Mouse (Mus musculus) liver, adult (tissue): ENCODE results near the gene Zfand2b.
A peak's percentile ranks its signal among the peaks of the same experiment; 100 is the strongest.

Experiments used
- GATA4 ChIP-seq: IDR thresholded peaks from 2 replicates; pipeline ENCODE4 v1.6.1; 2014; ENCODE audit warnings: mild to moderate bottlenecking, low read length; ENCODE audit not compliant: insufficient replicate concordance

Gene Zfand2b

DNA sequence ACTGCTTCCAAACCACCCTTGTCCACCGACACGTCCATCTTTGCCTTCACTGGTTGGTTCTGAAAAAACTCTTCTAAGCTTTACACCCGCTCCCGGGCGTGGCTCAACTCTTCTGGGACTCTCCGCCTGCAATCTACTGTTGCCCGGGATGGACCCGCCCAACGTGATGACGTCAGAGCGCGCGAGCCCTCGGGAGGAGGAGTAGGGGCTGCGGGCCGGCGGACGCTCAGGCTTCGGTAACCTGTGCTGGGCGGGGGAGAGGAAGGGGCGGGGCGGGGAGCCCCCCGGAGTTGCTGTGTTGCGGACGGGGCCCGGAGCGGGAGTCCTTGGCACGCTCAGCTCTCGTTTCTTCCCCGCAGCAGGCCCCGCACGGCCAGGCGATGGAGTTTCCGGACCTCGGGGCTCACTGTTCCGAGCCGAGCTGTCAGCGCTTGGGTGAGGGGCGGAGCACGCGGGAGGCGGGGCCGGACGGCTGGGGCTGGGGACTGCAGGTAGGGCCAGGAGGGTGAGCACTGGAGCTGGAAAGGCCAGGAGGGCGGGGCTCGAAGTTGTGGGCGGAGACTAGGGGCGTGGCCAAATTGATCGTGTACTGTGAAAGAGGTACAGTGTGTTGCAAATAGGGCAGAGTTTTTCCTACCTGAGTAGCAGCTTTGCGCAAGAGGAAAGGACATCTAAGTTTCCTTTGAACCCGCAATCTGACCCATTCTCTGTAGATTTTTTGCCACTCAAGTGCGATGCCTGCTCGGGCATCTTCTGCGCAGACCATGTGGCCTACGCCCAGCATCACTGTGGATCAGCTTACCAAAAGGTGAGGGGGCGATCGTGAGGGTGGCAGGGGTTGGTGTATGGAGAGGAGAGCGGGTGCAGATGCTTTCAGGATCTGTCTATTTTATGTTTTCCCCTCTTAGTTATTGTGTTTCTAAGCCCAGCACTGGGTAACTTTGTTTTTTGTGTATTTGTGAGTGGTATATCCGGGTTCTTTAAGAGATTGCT is at the start of gene Zfand2b:
Zfand2b (plus strand) TSS at position 175 of the 993 bp plus-strand sequence.
- no peak for TF ChIP-seq GATA4

DNA sequence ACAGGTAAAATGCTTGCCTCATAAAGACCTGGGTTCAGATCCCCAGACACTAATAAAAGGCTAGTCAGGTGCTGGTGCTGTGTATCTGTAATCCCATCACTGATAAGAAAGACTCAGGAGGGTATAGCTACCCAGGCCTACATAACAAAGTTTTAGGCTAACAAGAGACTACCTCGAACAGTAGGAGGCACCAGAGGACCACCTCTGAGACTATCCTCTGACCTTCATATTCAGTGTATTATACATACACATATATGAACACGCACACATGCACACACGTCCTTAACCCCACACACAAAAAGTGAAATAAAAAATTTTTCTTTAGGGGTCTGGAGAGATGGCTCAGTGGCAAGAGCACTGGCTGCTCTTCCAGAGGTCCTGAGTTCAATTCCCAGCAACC is 46.2 kb upstream of the Zfand2b start:
- TF ChIP-seq GATA4: no peak

DNA sequence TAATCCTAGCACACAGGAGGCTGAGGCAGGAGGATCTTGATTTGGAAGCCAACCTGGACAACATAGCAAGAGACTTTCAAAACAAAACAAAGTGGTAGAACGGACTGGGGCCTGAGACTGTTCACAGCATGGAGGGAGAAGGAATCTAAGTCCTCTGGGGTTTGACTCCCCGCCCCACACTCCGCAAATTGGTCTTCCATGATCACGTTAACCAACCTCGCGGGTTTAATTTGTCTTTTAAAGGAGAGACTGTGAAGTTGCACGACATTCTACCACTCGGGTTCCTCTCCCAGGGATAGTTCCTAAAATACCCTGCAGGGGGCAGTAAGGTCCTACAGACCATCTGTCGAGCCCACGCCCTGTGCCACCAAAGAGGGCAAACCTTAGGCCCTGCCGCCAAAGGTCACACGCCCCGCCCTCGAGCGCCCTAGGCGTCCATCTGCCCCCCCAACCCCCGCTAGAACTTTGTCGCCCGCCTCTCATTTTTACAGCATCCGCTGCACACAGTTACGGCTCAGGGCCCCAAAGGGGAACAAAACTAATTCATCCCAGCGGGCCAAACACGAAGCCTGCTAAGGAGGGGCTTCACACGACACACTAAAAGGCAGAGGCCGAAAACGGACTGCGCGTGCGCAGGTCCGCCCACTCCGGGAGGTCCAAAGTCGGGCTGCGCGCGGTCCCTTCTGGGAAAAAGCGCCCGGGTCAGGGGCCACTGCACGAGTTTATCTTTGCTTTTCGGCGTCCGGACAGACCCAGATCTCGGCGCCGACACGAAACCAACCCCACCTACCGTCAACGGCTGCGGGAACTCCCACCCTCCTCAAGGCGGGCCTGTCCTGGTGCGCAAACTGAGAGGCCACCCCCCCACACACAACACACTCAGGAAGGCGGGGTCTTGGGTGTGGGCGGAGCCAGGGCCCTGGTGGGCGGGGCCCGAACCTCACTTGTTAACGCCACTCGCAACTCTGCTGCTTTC is 43.8 kb upstream of the Zfand2b start, which contains the start of gene Nhej1:
Nhej1 (minus strand) TSS at position 855 of the 976 bp plus-strand sequence.
- TF ChIP-seq GATA4: peak; percentile 80; the same call in 1 of the 2 replicates

DNA sequence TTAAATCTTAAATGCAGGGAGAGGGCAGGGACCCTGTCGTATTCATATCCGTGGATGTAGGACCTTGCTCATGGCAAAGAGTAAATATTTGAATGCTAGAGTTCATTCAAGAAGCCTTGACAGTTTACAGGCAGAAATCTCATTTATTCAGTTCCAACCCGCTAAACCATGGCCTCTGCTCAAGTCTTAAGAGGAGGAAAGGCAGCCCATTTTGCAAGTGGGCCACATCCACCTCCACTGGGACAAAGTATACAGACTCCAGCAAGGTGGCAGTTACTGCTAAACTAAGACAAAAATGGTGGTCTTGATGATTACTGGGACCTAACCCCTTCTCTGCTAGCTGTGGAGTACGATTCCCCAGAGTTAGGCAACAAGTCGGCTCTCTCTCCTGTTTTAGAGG is 43.0 kb upstream of the Zfand2b start:
- TF ChIP-seq GATA4: no peak

DNA sequence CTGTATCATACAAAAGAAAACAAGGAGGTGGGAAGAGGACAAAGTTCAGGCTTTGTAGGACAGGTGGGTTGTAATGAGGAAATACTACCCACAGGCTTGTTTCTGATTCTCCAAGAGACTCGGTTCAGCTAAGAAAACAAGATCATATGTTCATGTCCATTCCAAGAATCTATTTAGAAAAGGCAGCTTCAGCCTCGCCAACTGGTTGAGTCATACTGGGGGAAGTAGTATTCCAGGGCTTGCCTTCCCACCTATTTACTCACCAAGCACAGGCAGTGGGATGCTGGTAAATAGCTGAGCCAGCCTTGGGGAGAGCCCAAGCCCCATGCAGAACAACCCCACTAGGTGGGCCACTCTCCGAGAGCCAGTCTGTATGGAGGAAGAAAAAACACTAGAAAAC is 39.8 kb upstream of the Zfand2b start:
- no peak for TF ChIP-seq GATA4

DNA sequence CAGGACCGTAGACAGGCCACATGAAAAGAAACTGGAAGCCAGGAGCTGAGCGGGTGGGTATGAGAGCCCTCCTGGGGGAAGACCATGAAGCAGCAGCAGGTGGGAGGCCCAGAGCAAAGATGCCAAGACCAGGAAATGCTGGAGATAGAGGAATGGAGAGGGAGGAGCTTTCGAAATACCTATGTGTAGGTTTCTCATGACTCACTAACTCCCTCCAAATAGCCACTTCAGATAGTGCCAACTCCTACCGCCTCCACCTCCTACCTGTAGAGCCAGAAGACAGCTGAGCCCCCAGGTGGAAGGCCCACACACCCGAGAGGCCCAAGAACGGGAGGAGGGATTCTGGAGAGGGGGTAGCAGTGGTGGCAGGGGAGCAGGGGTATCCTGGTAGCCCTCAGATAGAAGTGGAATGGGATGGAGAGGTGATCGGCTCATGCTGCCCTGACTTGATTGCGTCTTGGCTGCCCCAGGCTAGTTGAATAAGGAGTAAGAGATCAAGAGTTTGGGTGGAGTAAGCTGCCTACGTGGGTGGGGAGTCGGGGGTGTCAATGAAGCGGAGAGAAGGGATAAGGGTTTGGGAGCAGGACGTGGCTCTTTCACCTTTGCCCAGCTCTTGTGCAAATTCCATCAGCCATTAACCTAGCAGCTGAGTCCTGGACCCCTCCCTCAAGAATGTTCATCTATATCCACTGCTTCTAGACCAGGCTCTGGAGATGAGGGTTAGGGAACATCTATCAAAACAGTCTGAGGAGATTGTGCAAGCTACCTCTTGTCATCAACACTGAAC is 34.8 kb upstream of the Zfand2b start, which contains the start of gene Slc23a3:
Slc23a3 (minus strand) TSS at position 470 of the 787 bp plus-strand sequence.
- TF ChIP-seq GATA4: no peak

DNA sequence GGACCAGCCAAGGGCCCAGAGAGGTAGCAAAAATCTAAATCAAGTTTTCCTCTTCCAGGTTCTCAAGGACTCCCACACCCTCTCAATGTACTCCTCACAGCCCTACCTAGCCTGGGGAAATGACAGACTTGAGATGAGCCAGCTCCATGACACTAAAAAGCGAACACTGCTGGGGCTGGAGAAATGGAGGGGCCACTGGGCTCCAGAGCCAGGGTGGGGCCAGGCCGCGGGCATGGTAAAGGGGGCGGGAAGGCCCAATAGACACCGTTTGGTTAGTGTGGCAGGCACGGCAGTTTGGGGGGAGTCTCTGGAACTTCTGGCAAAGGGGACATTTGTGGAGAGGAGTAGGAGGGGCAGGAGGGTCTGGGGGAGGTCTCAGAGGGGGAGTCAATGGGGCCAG is 32.2 kb upstream of the Zfand2b start:
- TF ChIP-seq GATA4: no peak

DNA sequence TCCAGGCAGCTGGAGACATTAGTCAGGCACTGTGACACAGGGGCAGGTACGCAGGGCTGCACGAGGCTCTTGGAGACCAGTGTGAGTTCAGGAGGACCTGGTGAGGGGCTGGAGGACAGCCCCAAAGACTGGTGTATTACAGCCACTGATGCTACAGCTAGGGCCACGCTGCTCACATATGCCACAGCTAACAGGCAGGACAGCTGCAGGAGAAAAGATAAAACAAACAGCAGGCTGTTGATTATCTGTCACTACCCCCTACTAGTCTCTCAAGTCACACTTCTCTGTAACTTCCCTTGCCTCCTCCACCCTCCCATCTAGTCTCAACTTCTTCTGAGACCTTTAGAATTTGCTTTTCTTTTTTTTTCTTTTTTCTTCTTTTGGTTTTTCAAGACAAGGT is 31.7 kb upstream of the Zfand2b start:
- TF ChIP-seq GATA4: no peak

DNA sequence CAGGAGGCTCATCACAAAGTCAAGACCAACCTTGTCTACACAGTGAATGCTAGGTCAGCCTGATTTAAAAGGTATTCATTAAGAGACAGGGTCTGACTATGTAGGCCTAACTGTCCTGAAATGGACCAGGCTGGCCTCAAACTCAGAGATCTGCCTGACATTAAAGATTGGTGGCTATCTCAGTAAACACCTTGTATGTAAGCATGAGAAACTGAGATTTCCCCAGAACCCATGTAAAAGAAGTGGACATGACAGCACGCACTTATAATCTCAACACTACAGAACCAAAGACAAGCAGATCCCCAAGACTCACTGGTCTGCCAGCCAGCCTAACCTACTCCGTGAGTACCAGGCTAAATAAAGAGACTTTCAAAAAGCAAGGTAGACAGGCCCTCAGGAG is 30.0 kb upstream of the Zfand2b start:
- TF ChIP-seq GATA4: no peak

DNA sequence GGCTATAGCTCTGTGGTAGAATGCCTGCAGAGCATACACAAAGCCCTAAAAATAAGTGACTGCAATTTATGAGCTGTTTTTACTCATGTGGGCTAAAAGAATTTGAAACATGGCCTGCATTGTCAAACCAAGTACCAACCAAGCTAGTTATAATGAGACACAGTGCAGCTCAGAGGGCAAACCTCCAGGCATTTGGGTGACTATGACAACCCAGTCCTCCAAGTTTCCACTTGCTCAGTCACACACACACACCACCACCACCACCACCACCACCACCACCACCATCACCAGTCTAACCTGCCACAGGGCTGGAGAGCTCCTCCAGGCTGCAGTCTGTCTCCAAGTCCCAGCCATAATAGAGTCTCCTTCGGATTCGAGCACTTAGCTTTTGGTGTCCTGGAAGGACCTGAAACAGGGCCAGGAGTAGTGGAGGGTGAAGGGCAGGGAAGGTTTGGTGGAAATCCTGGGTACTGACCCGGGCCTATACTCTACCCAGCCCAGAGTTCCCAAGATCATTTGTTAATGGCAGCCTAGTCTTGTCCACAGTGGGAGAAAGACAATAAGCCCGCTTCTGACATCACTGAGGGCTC is 27.8 kb upstream of the Zfand2b start:
- TF ChIP-seq GATA4: no peak

DNA sequence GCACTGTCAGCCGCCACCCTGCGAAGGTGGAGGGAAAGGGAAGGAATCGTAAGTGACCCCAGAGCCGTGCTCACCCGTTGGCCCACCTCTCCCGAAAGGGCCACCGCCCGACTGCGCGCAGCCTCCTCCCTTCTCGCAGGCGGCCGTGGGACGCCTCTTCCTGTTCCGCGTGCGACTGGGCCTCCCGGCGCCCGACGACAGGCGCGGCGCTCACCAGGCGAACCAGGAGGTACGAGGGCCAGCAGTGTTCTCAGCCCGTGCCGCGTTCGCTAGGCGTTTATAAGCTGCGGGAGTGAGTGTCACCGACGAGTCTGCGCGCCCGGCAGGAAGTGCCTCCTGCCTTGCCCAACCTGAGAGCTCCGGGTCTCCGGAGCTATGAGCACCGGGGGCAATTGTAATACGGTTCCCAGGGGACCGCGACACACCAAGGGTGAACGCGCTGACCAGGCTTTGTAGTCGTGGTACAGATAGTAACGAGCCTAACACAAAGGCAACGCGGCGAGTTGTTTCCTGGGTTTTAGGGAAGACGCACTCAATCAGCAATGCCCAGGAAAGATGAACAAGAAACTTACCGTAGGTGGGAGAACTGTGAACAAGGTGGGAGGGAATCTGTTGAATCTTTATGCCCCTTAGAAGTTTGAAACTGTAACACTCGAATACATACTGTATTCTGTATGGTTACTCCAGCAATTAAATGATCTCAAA is 26.8 kb upstream of the Zfand2b start:
- peak; percentile 11; the same call in 1 of the 2 replicates for TF ChIP-seq GATA4

DNA sequence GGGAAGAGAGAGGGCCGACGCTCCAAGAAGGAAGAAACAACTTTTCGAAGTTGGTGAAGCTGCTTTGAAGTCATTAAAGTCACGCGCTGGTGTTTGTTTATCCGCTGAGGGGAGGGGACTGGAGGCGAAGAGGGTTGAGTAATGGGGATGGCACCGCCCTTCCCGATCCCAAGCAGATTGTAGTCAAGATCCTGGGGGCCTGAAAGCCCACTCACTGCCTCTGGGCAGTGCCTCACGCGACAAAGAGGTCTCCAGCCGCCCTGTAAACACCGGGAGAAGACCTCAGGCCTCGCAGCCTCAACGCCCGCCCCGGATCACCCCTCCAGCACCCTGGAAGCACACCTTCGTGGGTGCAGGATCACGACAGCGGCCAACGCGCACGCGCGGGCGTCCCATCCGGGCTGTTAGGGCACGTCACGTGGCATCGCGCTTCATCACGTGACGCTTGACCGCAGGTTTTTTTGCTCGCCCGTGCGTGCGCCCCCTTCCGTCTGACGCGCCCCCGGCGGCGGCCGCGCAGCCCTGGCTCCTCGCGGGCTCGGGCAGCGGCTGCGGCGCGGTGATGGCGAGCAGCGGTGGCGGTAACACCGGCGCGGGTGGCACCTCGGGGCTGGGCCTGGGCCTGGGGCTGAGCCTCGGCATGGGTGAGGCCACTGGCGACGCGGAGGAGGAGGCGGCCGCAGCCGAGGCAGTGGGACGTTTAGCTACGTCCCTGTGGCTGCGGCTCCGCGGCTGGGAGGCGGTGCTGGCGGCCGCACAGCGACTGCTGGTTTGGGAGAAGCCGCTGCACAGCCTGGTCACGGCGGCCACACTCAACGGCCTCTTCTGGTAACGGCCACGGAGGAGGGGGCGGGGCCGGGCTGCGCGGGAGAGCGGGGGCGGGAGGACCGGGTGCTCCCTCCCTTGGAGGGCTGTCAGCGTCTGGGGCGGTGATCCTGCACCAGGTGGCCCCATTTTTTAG is 25.9 kb upstream of the Zfand2b start, which contains the start of the genes Cnppd1 and Retreg2:
Cnppd1 (minus strand) TSS at position 411 of the 961 bp plus-strand sequence.
Retreg2 (plus strand) TSS at position 478 of the 961 bp plus-strand sequence.
- peak; percentile 89; the same call in 1 of the 2 replicates for TF ChIP-seq GATA4

DNA sequence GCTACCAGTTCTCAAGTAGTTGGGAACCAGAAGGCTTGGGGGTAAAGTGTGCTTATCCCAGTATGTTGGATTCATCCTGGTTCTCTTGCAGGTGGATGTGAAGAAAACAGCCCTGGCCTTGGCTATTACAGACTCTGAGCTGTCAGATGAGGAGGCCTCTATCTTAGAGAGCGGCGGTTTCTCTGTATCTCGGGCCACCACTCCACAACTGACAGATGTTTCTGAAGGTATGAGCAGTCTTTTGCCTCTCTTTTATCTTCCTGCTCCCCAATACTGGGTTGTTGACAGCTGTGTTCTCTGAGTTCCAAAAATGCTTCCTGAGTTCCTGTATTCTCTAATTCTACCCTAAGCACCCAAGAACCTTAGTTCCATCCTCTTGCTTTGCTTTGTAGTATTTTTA is 22.9 kb upstream of the Zfand2b start:
- TF ChIP-seq GATA4: no peak
